Mouse (Mus musculus): ENCODE measurements around the gene Ascc3.

The Ascc3 gene

GRCm38 (mm10) chr10:50762984-50763383, 170.5 kb downstream of the Ascc3 start:
- DNase-seq (ENCODE audit: low read depth, low spot score), result no peak

GRCm38 (mm10) chr10:50763457-50764310, 171.2 kb downstream of the Ascc3 start:
- DNase-seq (ENCODE audit: low read depth, low spot score), result no peak

GRCm38 (mm10) chr10:50772811-50773210, 180.3 kb downstream of the Ascc3 start:
- no peak for DNase-seq (ENCODE audit: low read depth, low spot score)

- DNase-seq (ENCODE audit: low read depth, low spot score), result no peak
These were observed 181.4 kb downstream of the Ascc3 start for GRCm38 (mm10) chr10:50773846-50774245.

GRCm38 (mm10) chr10:50792840-50793239, 200.4 kb downstream of the Ascc3 start:
- DNase-seq (ENCODE audit: low read depth, low spot score), result no peak

- no peak for DNase-seq (ENCODE audit: low read depth, low spot score)
These were observed 209.1 kb downstream of the Ascc3 start for GRCm38 (mm10) chr10:50801594-50801993.

- DNase-seq (ENCODE audit: low read depth, low spot score), result no peak
These were observed 209.9 kb downstream of the Ascc3 start for GRCm38 (mm10) chr10:50802380-50802779.

GRCm38 (mm10) chr10:50806166-50806565, 213.7 kb downstream of the Ascc3 start:
- no peak for DNase-seq (ENCODE audit: low read depth, low spot score)

- DNase-seq (ENCODE audit: low read depth, low spot score), result no peak
These were observed 229.9 kb downstream of the Ascc3 start for GRCm38 (mm10) chr10:50822363-50822762.

- DNase-seq (ENCODE audit: low read depth, low spot score), result no peak
These were observed 234.4 kb downstream of the Ascc3 start for GRCm38 (mm10) chr10:50826829-50827228.

- DNase-seq (ENCODE audit: low read depth, low spot score), result no peak
These were observed 242.1 kb downstream of the Ascc3 start for GRCm38 (mm10) chr10:50834533-50834932.

GRCm38 (mm10) chr10:50843363-50843762, 250.9 kb downstream of the Ascc3 start:
- no peak for DNase-seq (ENCODE audit: low read depth, low spot score)

- DNase-seq (ENCODE audit: low read depth, low spot score), result no peak
These were observed 275.7 kb downstream of the Ascc3 start for GRCm38 (mm10) chr10:50868202-50868601.

- no peak for DNase-seq (ENCODE audit: low read depth, low spot score)
These were observed 284.5 kb downstream of the Ascc3 start for GRCm38 (mm10) chr10:50876952-50877351.

- DNase-seq (ENCODE audit: low read depth, low spot score), result no peak
These were observed 289.1 kb downstream of the Ascc3 start for GRCm38 (mm10) chr10:50881476-50882069.

- no peak for DNase-seq (ENCODE audit: low read depth, low spot score)
These were observed 289.9 kb downstream of the Ascc3 start for GRCm38 (mm10) chr10:50882366-50882765.

- no peak for DNase-seq (ENCODE audit: low read depth, low spot score)
These were observed 293.8 kb downstream of the Ascc3 start for GRCm38 (mm10) chr10:50886305-50886704.

GRCm38 (mm10) chr10:50890621-50891020, 298.2 kb downstream of the Ascc3 start:
- DNase-seq (ENCODE audit: low read depth, low spot score), result no peak

GRCm38 (mm10) chr10:50891876-50892711, 299.6 kb downstream of the Ascc3 start:
- no peak for DNase-seq (ENCODE audit: low read depth, low spot score)

GRCm38 (mm10) chr10:50892751-50893320, 300.4 kb downstream of the Ascc3 start:
- DNase-seq (ENCODE audit: low read depth, low spot score), result no peak

- no peak for DNase-seq (ENCODE audit: low read depth, low spot score)
These were observed 301.1 kb downstream of the Ascc3 start for GRCm38 (mm10) chr10:50893546-50893945.
